Mouse (Mus musculus) T-cell, adult 66 days (primary cell): Measurements from ENCODE around the gene BB287469. TPM values are rescaled to one million over a fixed set of nuclear protein-coding genes. Genes with fewer than 3 reads are reported as not detected.

Experiments used
- total RNA-seq, 2 experiments: library from RNA; stranded (reverse); gene quantifications; 3 replicates in 1 of 2; 4 replicates in 1 of 2; pipeline ENCODE4 v1.2.4; 2023

The BB287469 gene
- not detected for total RNA-seq

DNA sequence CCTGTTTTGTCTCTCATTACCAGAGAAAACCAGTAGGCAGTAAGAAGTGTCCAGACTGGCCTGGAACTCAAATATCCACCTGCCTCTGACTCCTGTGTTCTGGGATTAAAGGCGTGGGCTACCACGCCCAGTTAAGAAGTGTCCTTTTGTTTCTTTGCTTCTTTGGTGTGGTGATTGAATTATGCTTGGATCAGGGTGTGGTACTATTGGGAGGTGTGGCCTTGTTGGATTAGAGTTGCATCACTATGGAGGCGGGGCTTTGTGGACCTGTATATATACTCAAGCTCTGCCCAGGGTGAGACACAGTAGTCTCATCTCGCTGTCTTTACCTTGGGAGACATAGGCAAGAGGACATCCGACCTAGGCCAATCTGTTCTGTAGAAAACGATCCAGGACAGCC is at the start of gene BB287469:
Gene BB287469, plus strand, starts transcription at position 301 of the 400 bp plus-strand sequence.

GRCm38 (mm10) chr12:87775655-87776054 is 40.7 kb upstream of the BB287469 start, which contains the start of gene Gm21319:
Gene Gm21319 (minus strand): TSS chr12:87775755.

GRCm38 (mm10) chr12:87795212-87795611 is 21.2 kb upstream of the BB287469 start, which contains the start of gene Gm21936:
Gene Gm21936 (plus strand): TSS chr12:87795512.

GRCm38 (mm10) chr12:87842239-87842638 is 25.9 kb downstream of the BB287469 start, which contains the start of gene Gm2001:
Gene Gm2001 (minus strand): TSS chr12:87842339.

Other genes starting within 250 kb of the BB287469 start
- not detected for gene Oog1, start 213.9 kb upstream of the BB287469 start, total RNA-seq
- not detected for gene Gm4027, start 197.7 kb upstream of the BB287469 start, total RNA-seq
- not detected for gene Gm16381, start 172.0 kb upstream of the BB287469 start, total RNA-seq
- gene Gm21319, start 40.8 kb upstream of the BB287469 start, total RNA-seq: not detected
- gene Gm21936, start 21.1 kb upstream of the BB287469 start, total RNA-seq: not detected
- not detected for gene Gm2001, start 25.8 kb downstream of the BB287469 start, total RNA-seq
- not detected for gene Gm2016, start 57.5 kb downstream of the BB287469 start, total RNA-seq
- gene Gm2022, start 78.8 kb downstream of the BB287469 start, total RNA-seq: not detected
- not detected for gene Gm2035, start 103.3 kb downstream of the BB287469 start, total RNA-seq
- gene Gm2042, start 137.5 kb downstream of the BB287469 start, total RNA-seq: not detected
- not detected for gene Gm2075, start 195.3 kb downstream of the BB287469 start, total RNA-seq
- gene Gm6803, start 202.2 kb downstream of the BB287469 start, total RNA-seq: not detected
- gene Gm2056, start 210.4 kb downstream of the BB287469 start, total RNA-seq: not detected